Mouse (Mus musculus) layer of hippocampus, adult 18-20 months (tissue): ENCODE data around the gene Kcnh6. TPM values are rescaled to one million over a fixed set of nuclear protein-coding genes. Genes with fewer than 3 reads are reported as not detected.
"Not testable (repeated sequence)": the region's sequence is repeated elsewhere in the genome, so short reads cannot be mapped to it uniquely, and the experiment has no call there.

Experiments
- DNase-seq, 2 experiments: peaks; one replicate each; pipeline ENCODE4 v3.0.0; 2022; ENCODE audit warnings: low spot score in 2 of 2
- total RNA-seq, 2 experiments: library from RNA; stranded (reverse); gene quantifications; 2 replicates each; pipeline ENCODE4 v1.2.3; 2021

Kcnh6 gene
- total RNA-seq, 2 experiments from 2014 or later = 0.72 to 0.94 TPM

GRCm38 (mm10) chr11:106061311-106061710 lies 53.4 kb downstream of the Kcnh6 start:
- DNase-seq = no peak

- DNase-seq = no peak
These were observed 55.8 kb downstream of the Kcnh6 start for GRCm38 (mm10) chr11:106063756-106064155.

- no peak for DNase-seq
These were observed 57.4 kb downstream of the Kcnh6 start for GRCm38 (mm10) chr11:106065073-106065922.

GRCm38 (mm10) chr11:106065923-106066571 lies 58.1 kb downstream of the Kcnh6 start, which contains the start of gene Taco1:
Gene Taco1, plus strand, starts transcription at chr11:106066061.
- DNase-seq = peak; percentile 92 to 96

- not testable (repeated sequence) for DNase-seq
These were observed 58.7 kb downstream of the Kcnh6 start for GRCm38 (mm10) chr11:106066616-106067015.

GRCm38 (mm10) chr11:106073774-106074173 lies 65.8 kb downstream of the Kcnh6 start:
- DNase-seq = no peak

GRCm38 (mm10) chr11:106076321-106076720 lies 68.4 kb downstream of the Kcnh6 start:
- DNase-seq = peak in 1 of 2 experiments; percentile 66

Other genes starting within 250 kb of the Kcnh6 start
- 10 to 100 TPM; 48.7 to 64.4 TPM for gene Cyb561, start 54.8 kb upstream of the Kcnh6 start, total RNA-seq
- 1 to 10 TPM; 6.0 to 9.2 TPM for gene Ace, start 40.2 kb upstream of the Kcnh6 start, total RNA-seq
- gene Ace3, start 13.4 kb upstream of the Kcnh6 start, total RNA-seq = not detected
- gene Dcaf7, start 28.7 kb downstream of the Kcnh6 start, total RNA-seq = 100 to 1,000 TPM; 129 to 131 TPM
- 10 to 100 TPM; 18.3 TPM for gene Taco1, start 57.9 kb downstream of the Kcnh6 start, total RNA-seq
- gene Map3k3, start 76.5 kb downstream of the Kcnh6 start, total RNA-seq = 10 to 100 TPM; 30.4 to 32.6 TPM
- gene Gm10840, start 152.7 kb downstream of the Kcnh6 start, total RNA-seq = 1 to 10 TPM in 1 of 2 experiments, not detected in 1; 1.4 TPM
- gene Limd2, start 152.7 kb downstream of the Kcnh6 start, total RNA-seq = 100 to 1,000 TPM; 144 to 147 TPM
- 10 to 100 TPM; 26.6 to 29.2 TPM for gene Strada, start 194.0 kb downstream of the Kcnh6 start, total RNA-seq
- 100 to 1,000 TPM in 1 of 2 experiments, 10 to 100 TPM in 1; 96.3 to 100 TPM for gene Ccdc47, start 208.2 kb downstream of the Kcnh6 start, total RNA-seq
- 10 to 100 TPM; 65.8 to 68.2 TPM for gene Ddx42, start 208.8 kb downstream of the Kcnh6 start, total RNA-seq
- gene Ftsj3, start 248.0 kb downstream of the Kcnh6 start, total RNA-seq = 10 to 100 TPM; 26.2 to 31.1 TPM
- 100 to 1,000 TPM; 189 to 196 TPM for gene Psmc5, start 248.0 kb downstream of the Kcnh6 start, total RNA-seq